Mouse (Mus musculus) erythroblast, embryonic 14.5 days (primary cell): Measurements from ENCODE around the gene Hadha. TPM values are rescaled to one million over a fixed set of nuclear protein-coding genes. Genes with fewer than 3 reads are reported as not detected.

ENCODE experiments used
- H3K27me3 ChIP-seq: 2 replicates; pipeline ENCODE4 v1.6.1; 2012; ENCODE audit warnings: inconsistent platforms; ENCODE audit not compliant: control insufficient read depth
- H3K36me3 ChIP-seq: 2 replicates; pipeline ENCODE4 v1.6.1; 2012; ENCODE audit warnings: mild to moderate bottlenecking, inconsistent platforms; ENCODE audit not compliant: control insufficient read depth
- H3K4me1 ChIP-seq: 2 replicates; pipeline ENCODE4 v1.6.1; 2012; ENCODE audit warnings: inconsistent platforms; ENCODE audit not compliant: control insufficient read depth
- H3K4me3 ChIP-seq: replicated peaks from 2 replicates; pipeline ENCODE3; 2012; ENCODE audit warnings: moderate library complexity, mild to moderate bottlenecking, inconsistent platforms
- H3K9me3 ChIP-seq: 2 replicates; pipeline ENCODE4 v1.6.1; 2012; ENCODE audit warnings: low read length, inconsistent platforms, mixed read lengths; ENCODE audit not compliant: control insufficient read depth
- GATA1 ChIP-seq: IDR thresholded peaks from 2 replicates; pipeline ENCODE4 v1.6.1; 2012; ENCODE audit warnings: low read length, inconsistent platforms, mixed read lengths
- TAL1 ChIP-seq: IDR thresholded peaks from 3 replicates; pipeline ENCODE4 v1.6.1; 2012; ENCODE audit warnings: low read length, inconsistent platforms, mixed read lengths
- polyA plus RNA-seq: library from polyadenylated mRNA; stranded (reverse); fragments of >175 nt; gene quantifications from 2 replicates; pipeline ENCODE4 v1.2.3, GENCODE M21; 2012

Gene Hadha
- polyA plus RNA-seq, 1 experiment, result 3.3 TPM

DNA sequence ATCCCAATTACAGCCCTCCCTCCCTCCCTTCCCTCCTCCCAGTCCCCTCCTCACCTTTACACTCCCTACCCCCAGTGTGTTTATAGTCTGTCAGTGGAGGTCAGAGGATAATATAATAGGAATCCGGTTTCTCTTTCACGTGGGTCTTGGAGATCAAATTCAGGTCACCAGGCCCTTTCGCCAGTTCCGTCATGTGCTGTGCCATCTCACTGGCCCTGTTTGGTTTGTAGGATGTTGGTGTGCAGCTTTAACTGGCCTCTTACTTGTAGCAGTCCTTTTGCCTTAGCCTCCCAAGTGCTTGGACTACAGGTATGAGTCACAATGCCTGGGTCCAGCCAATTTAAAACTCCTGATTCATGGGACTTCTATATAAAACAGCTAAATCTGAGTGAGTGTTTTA lies 20.8 kb upstream of the Hadha start:
- H3K4me1 ChIP-seq, result no peaks in the 10 kb centered on the region
- no peak overlapping the region for H3K4me3 ChIP-seq
- TF ChIP-seq GATA1 (no peak), TAL1 (no peak)
- no peaks in the 10 kb centered on the region for H3K9me3 ChIP-seq
- no peaks in the 10 kb centered on the region for H3K27me3 ChIP-seq
- peaks cover 89% of the 10 kb centered on the region for H3K36me3 ChIP-seq

GRCm38 (mm10) chr5:30172931-30173692 lies 18.1 kb upstream of the Hadha start:
- Histone ChIP-seq H3K9me3 (no peaks in the 10 kb centered on the region), H3K4me3 (no peak overlapping the region), H3K27me3 (no peaks in the 10 kb centered on the region), H3K4me1 (no peaks in the 10 kb centered on the region), H3K36me3 (peaks cover 91% of the 10 kb centered on the region)
- TF ChIP-seq GATA1 (no peak), TAL1 (no peak)

- TF ChIP-seq TAL1 (no peak), GATA1 (no peak)
- H3K4me3 ChIP-seq, result no peak overlapping the region
- no peaks in the 10 kb centered on the region for H3K4me1 ChIP-seq
- no peaks in the 10 kb centered on the region for H3K27me3 ChIP-seq
- no peaks in the 10 kb centered on the region for H3K9me3 ChIP-seq
- H3K36me3 ChIP-seq, result peaks cover 89% of the 10 kb centered on the region
These were observed 17.2 kb upstream of the Hadha start for GRCm38 (mm10) chr5:30172115-30172514.

GRCm38 (mm10) chr5:30170303-30170940 lies 15.5 kb upstream of the Hadha start:
- no peak for TF ChIP-seq TAL1
- no peak for TF ChIP-seq GATA1
- no peaks in the 10 kb centered on the region for H3K27me3 ChIP-seq
- H3K4me3 ChIP-seq, result no peak overlapping the region
- no peaks in the 10 kb centered on the region for H3K9me3 ChIP-seq
- H3K4me1 ChIP-seq, result no peaks in the 10 kb centered on the region
- H3K36me3 ChIP-seq, result peaks cover 85% of the 10 kb centered on the region

GRCm38 (mm10) chr5:30165234-30165946 lies 10.4 kb upstream of the Hadha start:
- Histone ChIP-seq H3K36me3 (peaks cover 68% of the 10 kb centered on the region), H3K4me1 (0 out of 2 replicates have a peak, but pooled peaks cover 2% of the 10 kb centered on the region), H3K4me3 (no peak overlapping the region), H3K9me3 (no peaks in the 10 kb centered on the region), H3K27me3 (no peaks in the 10 kb centered on the region)
- TF ChIP-seq GATA1, result no peak
- TF ChIP-seq TAL1, result no peak

GRCm38 (mm10) chr5:30162339-30162738 lies 7.4 kb upstream of the Hadha start:
- no peaks in the 10 kb centered on the region for H3K9me3 ChIP-seq
- no peak for TF ChIP-seq TAL1
- no peak for TF ChIP-seq GATA1
- no peaks in the 10 kb centered on the region for H3K27me3 ChIP-seq
- peaks cover 49% of the 10 kb centered on the region for H3K36me3 ChIP-seq
- H3K4me3 ChIP-seq, result no peak overlapping the region
- peaks cover 4% of the 10 kb centered on the region; the same call in 1 of the 2 replicates for H3K4me1 ChIP-seq

DNA sequence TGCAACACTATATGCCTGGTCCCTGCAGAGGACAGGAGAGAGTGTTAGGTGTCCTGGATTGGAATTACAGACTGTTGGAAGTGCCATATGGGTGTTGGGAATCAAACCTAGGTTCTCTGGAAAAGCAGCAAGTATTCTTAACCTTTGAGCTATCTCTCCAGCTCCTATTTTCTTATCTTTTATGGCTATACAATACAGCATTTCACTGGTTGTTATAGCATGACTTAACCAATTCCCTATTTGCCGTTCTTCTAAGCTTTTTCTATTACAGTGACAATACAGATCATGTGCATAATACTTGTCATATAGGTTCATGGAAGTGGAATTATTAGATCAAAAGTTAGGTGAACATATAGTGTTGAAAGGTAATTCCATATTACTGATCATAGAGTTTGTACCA lies 6.9 kb upstream of the Hadha start:
- Histone ChIP-seq H3K36me3 (peaks cover 48% of the 10 kb centered on the region), H3K9me3 (no peaks in the 10 kb centered on the region), H3K4me1 (peaks cover 9% of the 10 kb centered on the region), H3K27me3 (no peaks in the 10 kb centered on the region), H3K4me3 (no peak overlapping the region)
- TF ChIP-seq GATA1, result no peak
- TF ChIP-seq TAL1, result no peak

DNA sequence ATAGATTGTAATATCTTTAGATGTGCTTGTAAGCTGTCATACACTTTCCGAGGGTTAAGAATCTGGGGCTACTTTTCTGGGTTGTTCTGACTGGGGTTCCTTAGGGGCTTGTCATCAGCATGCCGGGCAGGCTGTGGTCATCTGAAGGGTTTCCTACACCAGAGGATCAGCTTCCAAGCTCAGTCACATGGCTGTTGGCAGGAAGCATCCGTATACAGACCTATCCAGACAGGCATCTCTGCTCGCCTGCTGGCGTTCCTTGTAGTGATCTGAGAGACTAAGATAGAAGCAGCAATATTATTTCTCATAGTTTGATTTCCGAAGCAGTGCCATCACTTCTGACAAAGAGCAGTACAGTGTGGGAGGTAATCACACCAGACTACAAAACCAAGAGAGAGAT lies 4.6 kb upstream of the Hadha start:
- Histone ChIP-seq H3K36me3 (peaks cover 29% of the 10 kb centered on the region), H3K4me3 (no peak overlapping the region), H3K27me3 (no peaks in the 10 kb centered on the region), H3K9me3 (no peaks in the 10 kb centered on the region), H3K4me1 (peaks cover 17% of the 10 kb centered on the region)
- TF ChIP-seq TAL1, result no peak
- TF ChIP-seq GATA1, result no peak
